Mouse (Mus musculus): ENCODE data around the gene Qpctl.

- TF ChIP-seq POLR2A (IDR thresholded peaks at IDR 0.05; ENCODE audit: control insufficient read depth in 1 of 2, insufficient read depth in 1 of 2, low read depth in 1 of 2, low read length in 2 of 2, poor library complexity in 1 of 2), result no peak
- no peak for TF ChIP-seq E2F4 (IDR thresholded peaks at IDR 0.05; ENCODE audit: borderline replicate concordance, low read depth, low read length)
- no peak for TF ChIP-seq KAT2A (conservative IDR thresholded peaks at IDR 0.05; ENCODE audit: low read depth, low read length)
- TF ChIP-seq CTCF (IDR thresholded peaks at IDR 0.05 in 2 of 3, conservative IDR thresholded peaks at IDR 0.05 in 1 of 3; ENCODE audit: control insufficient read depth in 1 of 3, insufficient read depth in 1 of 3, low read depth in 2 of 3, low read length in 3 of 3, poor library complexity in 1 of 3, severe bottlenecking in 1 of 3), result no peak
- TF ChIP-seq USF2 (IDR thresholded peaks at IDR 0.05; ENCODE audit: borderline replicate concordance in 1 of 2, insufficient read depth in 1 of 2, low read depth in 1 of 2, low read length in 2 of 2), result no peak
- no peak for TF ChIP-seq SMC3 (IDR thresholded peaks at IDR 0.05; ENCODE audit: low read depth, low read length)
- no peak for TF ChIP-seq EP300 (IDR thresholded peaks at IDR 0.05; ENCODE audit: low read depth in 1 of 2, low read length in 2 of 2)
- no peak for TF ChIP-seq HCFC1 (IDR thresholded peaks at IDR 0.05; ENCODE audit: low read depth, low read length)
- no peak for TF ChIP-seq ETS1 (IDR thresholded peaks at IDR 0.05; ENCODE audit: low read depth, low read length)
- TF ChIP-seq GATA1 (IDR thresholded peaks at IDR 0.05; ENCODE audit: low read depth, low read length), result no peak
Observed at GRCm38 (mm10) chr7:19184758-19185157, 35.7 kb upstream of the Qpctl start.
